Mouse (Mus musculus): ENCODE data around the gene Nkx6-1. TPM values are rescaled to one million over a fixed set of nuclear protein-coding genes. Genes with fewer than 3 reads are reported as not detected.

Nkx6-1 gene
- polyA plus RNA-seq, 1 experiment from 2014 or later: not detected

DNA sequence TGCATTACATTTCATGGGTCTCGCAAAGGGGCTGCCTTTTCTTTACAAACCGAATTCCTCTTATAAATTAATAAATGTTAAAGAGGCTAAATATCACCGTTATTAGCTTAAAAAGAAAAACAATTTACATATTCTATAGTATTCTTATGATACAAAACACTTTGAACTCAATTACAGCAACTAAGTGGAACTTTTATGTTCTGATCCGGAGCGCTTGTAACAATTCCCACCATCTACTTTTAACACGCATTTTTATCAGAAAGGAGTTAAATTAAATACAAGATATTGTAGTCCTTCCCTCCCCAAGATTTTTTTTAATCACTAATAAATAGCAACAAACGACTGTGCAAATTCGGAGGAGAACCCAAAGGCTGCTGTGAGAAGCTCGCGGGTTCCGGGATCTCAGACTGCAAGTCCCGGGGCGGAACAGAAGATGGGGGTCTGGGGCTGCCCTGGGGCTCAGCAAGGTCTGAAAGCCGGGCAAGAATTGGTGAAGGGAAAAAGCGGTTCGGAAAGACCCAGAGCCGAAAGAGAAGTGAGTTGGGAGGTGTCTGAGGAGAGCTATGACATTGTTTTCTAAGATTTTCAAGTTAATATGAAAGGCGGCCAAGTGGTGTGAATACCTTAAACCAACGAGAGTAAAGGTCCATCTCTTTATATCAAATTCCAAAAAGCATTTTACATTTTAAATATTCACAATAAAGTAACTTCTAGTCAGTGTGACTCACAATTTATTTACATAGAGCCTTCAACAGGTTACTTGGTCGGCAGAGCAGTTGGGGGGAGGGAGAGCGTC is 6.4 kb downstream of the Nkx6-1 start:
- Histone ChIP-seq H3K9me3 (no peaks in the 10 kb centered on the region), H3K27me3 (peaks cover 90% of the 10 kb centered on the region), H3K36me3 (no peaks in the 10 kb centered on the region), H3K4me1 (replicated peaks) (peaks cover 13% of the 10 kb centered on the region), H3K9ac (replicated peaks) (no peak overlapping the region), H3K4me3 (replicated peaks) (no peak overlapping the region; the same call in 1 of the 2 replicates), H3K4me2 (no peak overlapping the region), H3K27ac (no peak overlapping the region)
- ATAC-seq (ENCODE audit: insufficient number of reproducible peaks, insufficient read depth, low FRiP score, low TSS enrichment, low read depth): no peak
- WGBS: 2% methylated on average over 21 of the region's 21 CpGs

DNA sequence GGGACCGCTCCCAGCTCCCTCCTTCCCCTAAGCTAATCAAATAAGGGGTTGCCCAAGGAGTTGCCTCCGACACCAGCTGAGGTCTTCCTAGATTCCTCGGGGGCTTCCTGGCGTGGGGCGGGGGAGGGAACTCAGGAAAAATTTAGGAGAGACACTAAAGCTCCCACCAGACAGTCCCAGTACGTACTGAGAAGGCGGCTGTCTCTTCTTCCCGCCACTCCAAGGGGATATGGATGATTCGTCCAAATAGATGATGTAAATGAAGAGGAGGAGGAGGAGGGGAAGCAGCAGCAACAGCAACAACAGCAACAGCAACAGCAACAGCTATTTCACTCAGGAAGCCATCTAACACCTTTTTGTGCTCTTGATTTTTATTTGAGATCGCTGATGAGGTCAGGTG is 7.1 kb downstream of the Nkx6-1 start:
- H3K27me3 ChIP-seq: peaks cover 90% of the 10 kb centered on the region
- peaks cover 9% of the 10 kb centered on the region for H3K4me1 ChIP-seq (replicated peaks)
- H3K9me3 ChIP-seq: no peaks in the 10 kb centered on the region
- no peak overlapping the region for H3K27ac ChIP-seq
- no peak for ATAC-seq (ENCODE audit: insufficient number of reproducible peaks, insufficient read depth, low FRiP score, low TSS enrichment, low read depth)
- no peak overlapping the region for H3K4me2 ChIP-seq
- under 1% methylated on average over 10 of the region's 10 CpGs for WGBS
- H3K9ac ChIP-seq (replicated peaks): no peak overlapping the region
- H3K36me3 ChIP-seq: no peaks in the 10 kb centered on the region
- H3K4me3 ChIP-seq (replicated peaks): no peak overlapping the region

GRCm38 (mm10) chr5:101656107-101656506 is 8.7 kb downstream of the Nkx6-1 start:
- Histone ChIP-seq H3K27me3 (peaks cover 84% of the 10 kb centered on the region), H3K4me1 (replicated peaks) (peaks cover 9% of the 10 kb centered on the region), H3K4me2 (no peak overlapping the region), H3K36me3 (no peaks in the 10 kb centered on the region), H3K4me3 (replicated peaks) (no peak overlapping the region), H3K9me3 (no peaks in the 10 kb centered on the region), H3K9ac (replicated peaks) (no peak overlapping the region), H3K27ac (no peak overlapping the region)
- ATAC-seq (ENCODE audit: insufficient number of reproducible peaks, insufficient read depth, low FRiP score, low TSS enrichment, low read depth): no peak
- WGBS: 7% methylated on average over 3 of the region's 3 CpGs

DNA sequence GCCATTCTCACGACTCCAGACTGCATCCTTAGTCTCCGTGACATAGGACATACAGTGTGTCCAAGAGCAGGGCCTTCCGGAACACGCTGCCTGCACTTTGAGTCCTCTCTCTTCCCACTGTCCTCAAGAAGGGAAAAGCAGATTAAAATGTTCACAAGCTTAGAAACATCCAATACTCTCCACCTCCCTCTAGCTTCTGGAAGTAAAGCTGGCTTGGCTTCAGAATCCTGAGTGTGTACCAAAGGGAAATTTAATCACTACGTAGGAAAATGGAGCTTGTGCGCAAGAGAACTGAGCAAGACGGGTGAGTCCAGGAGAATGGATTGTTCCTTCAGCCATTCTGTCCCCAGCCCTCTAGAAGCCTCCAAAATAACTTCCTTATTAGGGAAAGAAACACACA is 9.4 kb downstream of the Nkx6-1 start:
- WGBS: 58% methylated on average over 7 of the region's 7 CpGs
- no peak for ATAC-seq (ENCODE audit: insufficient number of reproducible peaks, insufficient read depth, low FRiP score, low TSS enrichment, low read depth)

DNA sequence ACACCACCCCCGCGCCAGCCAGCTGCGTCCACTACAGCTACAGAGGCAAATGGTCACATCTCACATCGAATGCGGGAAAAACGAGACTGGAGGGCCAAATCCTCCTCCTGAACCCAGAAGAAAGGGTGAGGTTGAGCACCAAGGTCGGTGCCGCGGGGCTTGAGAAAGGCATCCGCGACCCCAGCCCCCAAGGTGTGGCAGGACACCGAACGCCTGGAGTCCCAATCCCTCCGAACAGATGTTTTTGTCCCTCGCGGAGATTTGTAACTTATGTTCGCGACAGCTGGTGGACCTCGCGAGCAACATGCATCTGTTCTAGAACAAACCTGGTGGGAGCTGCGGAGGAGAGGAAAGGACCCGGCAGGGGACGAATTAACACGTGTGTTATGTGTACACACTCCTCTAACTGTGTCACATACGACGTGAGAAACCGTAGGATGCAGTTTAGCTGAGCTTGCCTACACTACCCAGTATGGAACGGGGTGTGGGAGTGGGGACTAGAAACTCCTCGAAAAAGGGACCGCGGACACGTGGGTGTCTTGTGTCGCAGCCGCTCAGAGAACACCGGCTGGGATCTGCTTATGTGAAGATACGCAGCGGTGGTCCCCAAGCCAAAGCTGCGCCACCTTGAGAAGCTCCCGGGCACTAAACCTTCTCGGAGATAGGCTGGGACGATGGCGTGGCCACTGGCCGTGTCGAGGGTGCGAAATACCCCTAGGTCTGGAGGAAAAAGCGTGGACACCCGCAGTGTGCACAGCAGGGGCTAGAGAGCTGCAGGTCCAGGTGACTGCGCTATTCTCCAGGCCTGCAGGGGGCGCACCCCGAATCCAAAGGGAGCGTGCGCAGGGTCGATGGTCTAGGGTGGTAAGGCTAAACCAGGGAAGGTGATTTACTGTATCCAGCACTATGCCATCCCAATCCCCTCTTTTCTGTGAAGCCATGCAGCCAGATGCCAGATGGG is 16.8 kb downstream of the Nkx6-1 start:
- Histone ChIP-seq H3K9me3 (no peaks in the 10 kb centered on the region), H3K27me3 (peaks cover 84% of the 10 kb centered on the region), H3K4me2 (peak overlapping the region; percentile 42), H3K4me1 (replicated peaks) (peaks cover 17% of the 10 kb centered on the region), H3K27ac (no peak overlapping the region), H3K36me3 (no peaks in the 10 kb centered on the region), H3K4me3 (replicated peaks) (peak overlapping the region; percentile 19), H3K9ac (replicated peaks) (no peak overlapping the region)
- 4% methylated on average over 53 of the region's 53 CpGs for WGBS
- ATAC-seq (ENCODE audit: insufficient number of reproducible peaks, insufficient read depth, low FRiP score, low TSS enrichment, low read depth): peak; percentile 38; the same call in 1 of the 2 replicates

More for the DNA sequence above, 9.4 kb downstream of the Nkx6-1 start:
- H3K27me3 ChIP-seq: peaks cover 86% of the 10 kb centered on the region
- H3K9me3 ChIP-seq: no peaks in the 10 kb centered on the region
- peaks cover 9% of the 10 kb centered on the region for H3K4me1 ChIP-seq (replicated peaks)
- H3K27ac ChIP-seq: no peak overlapping the region
- H3K36me3 ChIP-seq: no peaks in the 10 kb centered on the region
- no peak overlapping the region for H3K4me3 ChIP-seq (replicated peaks)
- H3K4me2 ChIP-seq: no peak overlapping the region
- H3K9ac ChIP-seq (replicated peaks): no peak overlapping the region

GRCm38 (mm10) chr5:101646961-101647575 is 17.7 kb downstream of the Nkx6-1 start:
- no peaks in the 10 kb centered on the region for H3K9me3 ChIP-seq
- peak overlapping the region; percentile 19; the same call in 1 of the 2 replicates for H3K4me3 ChIP-seq (replicated peaks)
- H3K9ac ChIP-seq (replicated peaks): no peak overlapping the region
- no peak overlapping the region for H3K27ac ChIP-seq
- no peak overlapping the region; the same call in 1 of the 2 replicates for H3K4me2 ChIP-seq
- 23% methylated on average over 20 of the region's 20 CpGs for WGBS
- peaks cover 88% of the 10 kb centered on the region for H3K27me3 ChIP-seq
- ATAC-seq (ENCODE audit: insufficient number of reproducible peaks, insufficient read depth, low FRiP score, low TSS enrichment, low read depth): no peak
- H3K36me3 ChIP-seq: no peaks in the 10 kb centered on the region
- H3K4me1 ChIP-seq (replicated peaks): peaks cover 17% of the 10 kb centered on the region

GRCm38 (mm10) chr5:101645071-101645470 is 19.7 kb downstream of the Nkx6-1 start:
- H3K9me3 ChIP-seq: no peaks in the 10 kb centered on the region
- no peak for ATAC-seq (ENCODE audit: insufficient number of reproducible peaks, insufficient read depth, low FRiP score, low TSS enrichment, low read depth)
- peaks cover 84% of the 10 kb centered on the region for H3K27me3 ChIP-seq
- peaks cover 17% of the 10 kb centered on the region for H3K4me1 ChIP-seq (replicated peaks)
- 78% methylated on average over 8 of the region's 8 CpGs for WGBS
- no peak overlapping the region for H3K9ac ChIP-seq (replicated peaks)
- no peak overlapping the region for H3K4me2 ChIP-seq
- H3K4me3 ChIP-seq (replicated peaks): no peak overlapping the region
- no peak overlapping the region for H3K27ac ChIP-seq
- no peaks in the 10 kb centered on the region for H3K36me3 ChIP-seq

- Histone ChIP-seq H3K27ac (no peak overlapping the region), H3K9ac (replicated peaks) (no peak overlapping the region), H3K27me3 (peaks cover 30% of the 10 kb centered on the region), H3K4me2 (no peak overlapping the region), H3K4me3 (replicated peaks) (no peak overlapping the region), H3K4me1 (replicated peaks) (no peaks in the 10 kb centered on the region), H3K9me3 (no peaks in the 10 kb centered on the region), H3K36me3 (no peaks in the 10 kb centered on the region)
- no peak for ATAC-seq (ENCODE audit: insufficient number of reproducible peaks, insufficient read depth, low FRiP score, low TSS enrichment, low read depth)
- 81% methylated on average over 4 of the region's 4 CpGs for WGBS
These were observed 26.7 kb downstream of the Nkx6-1 start for GRCm38 (mm10) chr5:101638101-101638500.

Other genes starting within 250 kb of the Nkx6-1 start
- gene Cds1, start 100.1 kb upstream of the Nkx6-1 start, polyA plus RNA-seq (2016; fragmentation: Nextera tagmentation; extraction: Ambion mirVana): 0.92 and 1.6 TPM in 2 replicates

All from limb, embryonic 12.5 days (tissue).